Mouse (Mus musculus): ENCODE results near the gene Nup62. TPM values are rescaled to one million over a fixed set of nuclear protein-coding genes. Genes with fewer than 3 reads are reported as not detected.

Gene Nup62
- polyA plus RNA-seq, 1 experiment from 2014 or later, result 43.4 TPM

DNA sequence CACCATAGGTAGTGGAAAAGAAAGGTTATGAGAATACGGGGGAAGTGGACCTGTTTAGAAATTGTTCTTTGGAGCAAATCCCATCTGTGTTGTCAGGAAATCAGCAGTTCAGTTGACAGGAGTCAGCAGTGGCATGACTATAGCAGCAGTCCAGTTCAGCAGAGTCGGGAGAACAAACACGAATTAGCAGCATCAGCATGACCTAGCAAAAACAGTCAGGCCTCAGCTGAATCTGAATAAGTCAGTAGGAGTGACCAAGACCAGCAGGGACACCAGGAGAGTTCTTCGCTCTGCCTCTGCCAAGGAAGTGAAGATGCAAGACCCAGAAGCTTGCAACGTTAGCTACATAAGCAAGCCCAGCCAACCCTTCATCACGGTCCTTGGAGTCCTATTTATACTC, 23.1 kb upstream of the Nup62 start:
- no peaks in the 10 kb centered on the region for H3K4me1 ChIP-seq (ENCODE audit: control insufficient read depth, low read depth, low read length)
- H3K9me3 ChIP-seq (replicated peaks; ENCODE audit: control insufficient read depth, low read length), result no peaks in the 10 kb centered on the region
- H3K9ac ChIP-seq (ENCODE audit: low read depth, low read length), result no peak overlapping the region
- no peak overlapping the region for H3K4me3 ChIP-seq (ENCODE audit: low read depth, low read length)
- WGBS (ENCODE audit: insufficient replicate concordance), result 70% methylated on average over 6 of the region's 6 CpGs
- H3K27ac ChIP-seq (ENCODE audit: low read length), result no peak overlapping the region
- no peaks in the 10 kb centered on the region; the same call in 1 of the 2 replicates for H3K27me3 ChIP-seq (ENCODE audit: control insufficient read depth, insufficient read depth, low read depth, low read length)
- H3K4me2 ChIP-seq (ENCODE audit: low read depth, low read length), result no peak overlapping the region
- ATAC-seq (ENCODE audit: low read depth), result no peak
- no peaks in the 10 kb centered on the region for H3K36me3 ChIP-seq (ENCODE audit: control insufficient read depth, insufficient read depth)

DNA sequence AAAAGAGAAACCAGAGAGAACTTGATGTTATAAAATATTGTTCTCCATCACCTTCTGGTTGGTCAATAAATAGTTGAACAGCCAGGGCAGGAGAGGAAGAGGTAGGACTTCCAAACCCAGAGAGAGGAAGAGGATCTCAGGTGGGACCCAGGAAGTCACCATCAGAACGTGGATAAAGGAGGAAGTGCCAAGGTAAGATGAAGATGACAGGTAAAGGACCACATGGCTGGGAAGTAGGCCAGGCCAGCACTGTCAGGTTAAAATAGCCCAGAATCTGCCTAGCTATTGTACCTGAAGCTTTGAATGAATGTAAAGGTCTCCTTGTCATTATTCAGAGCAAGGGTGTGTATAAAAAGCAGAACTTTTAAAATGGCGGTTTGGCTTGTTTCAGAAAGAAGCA, 7.0 kb upstream of the Nup62 start:
- Histone ChIP-seq H3K27ac (ENCODE audit: low read length) (no peak overlapping the region), H3K4me3 (ENCODE audit: low read depth, low read length) (no peak overlapping the region), H3K36me3 (ENCODE audit: control insufficient read depth, insufficient read depth) (peaks cover 7% of the 10 kb centered on the region; the same call in 1 of the 2 replicates), H3K4me1 (ENCODE audit: control insufficient read depth, low read depth, low read length) (no peaks in the 10 kb centered on the region; the same call in 1 of the 2 replicates), H3K9me3 (replicated peaks; ENCODE audit: control insufficient read depth, low read length) (no peaks in the 10 kb centered on the region), H3K9ac (ENCODE audit: low read depth, low read length) (no peak overlapping the region), H3K27me3 (ENCODE audit: control insufficient read depth, insufficient read depth, low read depth, low read length) (no peaks in the 10 kb centered on the region), H3K4me2 (ENCODE audit: low read depth, low read length) (no peak overlapping the region)
- no peak for ATAC-seq (ENCODE audit: low read depth)
- 46% methylated on average over 2 of the region's 2 CpGs for WGBS (ENCODE audit: insufficient replicate concordance)

DNA sequence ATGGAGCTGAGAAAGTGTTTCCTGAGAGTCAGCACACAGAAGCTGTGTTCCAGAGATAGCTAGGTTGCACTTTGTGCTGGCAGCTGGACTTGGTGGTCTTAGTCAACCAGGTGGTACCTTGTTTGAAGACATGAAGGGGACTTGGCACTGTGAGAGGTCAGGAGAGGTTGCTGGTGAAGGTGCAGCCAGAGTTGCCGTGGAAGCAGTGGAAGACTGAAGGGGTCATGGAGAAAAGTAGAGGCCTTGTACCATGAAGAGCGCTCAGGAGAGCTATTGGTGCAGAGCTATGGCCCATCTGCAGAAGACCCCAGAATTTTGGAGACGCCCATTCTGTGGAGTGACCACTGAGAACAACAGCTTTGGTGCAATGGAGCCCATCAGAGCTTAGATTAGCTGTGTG, 6.4 kb upstream of the Nup62 start:
- Histone ChIP-seq H3K27ac (ENCODE audit: low read length) (no peak overlapping the region), H3K4me2 (ENCODE audit: low read depth, low read length) (no peak overlapping the region), H3K9ac (ENCODE audit: low read depth, low read length) (no peak overlapping the region), H3K27me3 (ENCODE audit: control insufficient read depth, insufficient read depth, low read depth, low read length) (no peaks in the 10 kb centered on the region), H3K36me3 (ENCODE audit: control insufficient read depth, insufficient read depth) (peaks cover 7% of the 10 kb centered on the region; the same call in 1 of the 2 replicates), H3K4me3 (ENCODE audit: low read depth, low read length) (no peak overlapping the region), H3K9me3 (replicated peaks; ENCODE audit: control insufficient read depth, low read length) (no peaks in the 10 kb centered on the region), H3K4me1 (ENCODE audit: control insufficient read depth, low read depth, low read length) (peaks cover under 1% of the 10 kb centered on the region; the same call in 1 of the 2 replicates)
- WGBS (ENCODE audit: insufficient replicate concordance), result 59% methylated on average over 3 of the region's 3 CpGs
- ATAC-seq (ENCODE audit: low read depth), result no peak

DNA sequence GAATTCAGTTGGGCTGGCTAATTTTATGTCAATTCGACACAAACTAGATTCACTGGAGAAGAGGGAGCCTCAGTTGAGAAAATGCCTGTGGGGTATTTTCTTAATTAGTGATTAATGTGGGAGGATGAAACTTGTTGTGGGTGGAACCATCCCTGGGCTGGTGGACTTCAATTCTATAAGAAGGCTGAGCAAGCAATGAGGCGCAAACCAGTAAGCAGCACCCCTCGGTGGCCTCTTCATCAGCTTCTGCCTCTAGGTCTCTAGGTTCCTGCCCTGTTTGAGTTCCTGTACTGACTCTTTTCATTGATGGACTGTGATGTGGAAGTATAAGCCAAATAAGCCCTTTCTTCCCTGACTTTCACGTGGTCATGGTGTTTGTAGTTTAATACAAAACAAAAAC, 5.5 kb upstream of the Nup62 start:
- no peak overlapping the region for H3K27ac ChIP-seq (ENCODE audit: low read length)
- no peaks in the 10 kb centered on the region for H3K9me3 ChIP-seq (replicated peaks; ENCODE audit: control insufficient read depth, low read length)
- no peak for ATAC-seq (ENCODE audit: low read depth)
- H3K4me1 ChIP-seq (ENCODE audit: control insufficient read depth, low read depth, low read length), result peaks cover 10% of the 10 kb centered on the region
- peaks cover 7% of the 10 kb centered on the region; the same call in 1 of the 2 replicates for H3K36me3 ChIP-seq (ENCODE audit: control insufficient read depth, insufficient read depth)
- no peak overlapping the region for H3K4me2 ChIP-seq (ENCODE audit: low read depth, low read length)
- no peak overlapping the region for H3K9ac ChIP-seq (ENCODE audit: low read depth, low read length)
- no peak overlapping the region for H3K4me3 ChIP-seq (ENCODE audit: low read depth, low read length)
- no peaks in the 10 kb centered on the region for H3K27me3 ChIP-seq (ENCODE audit: control insufficient read depth, insufficient read depth, low read depth, low read length)
- 57% methylated on average over 4 of the region's 4 CpGs for WGBS (ENCODE audit: insufficient replicate concordance)

DNA sequence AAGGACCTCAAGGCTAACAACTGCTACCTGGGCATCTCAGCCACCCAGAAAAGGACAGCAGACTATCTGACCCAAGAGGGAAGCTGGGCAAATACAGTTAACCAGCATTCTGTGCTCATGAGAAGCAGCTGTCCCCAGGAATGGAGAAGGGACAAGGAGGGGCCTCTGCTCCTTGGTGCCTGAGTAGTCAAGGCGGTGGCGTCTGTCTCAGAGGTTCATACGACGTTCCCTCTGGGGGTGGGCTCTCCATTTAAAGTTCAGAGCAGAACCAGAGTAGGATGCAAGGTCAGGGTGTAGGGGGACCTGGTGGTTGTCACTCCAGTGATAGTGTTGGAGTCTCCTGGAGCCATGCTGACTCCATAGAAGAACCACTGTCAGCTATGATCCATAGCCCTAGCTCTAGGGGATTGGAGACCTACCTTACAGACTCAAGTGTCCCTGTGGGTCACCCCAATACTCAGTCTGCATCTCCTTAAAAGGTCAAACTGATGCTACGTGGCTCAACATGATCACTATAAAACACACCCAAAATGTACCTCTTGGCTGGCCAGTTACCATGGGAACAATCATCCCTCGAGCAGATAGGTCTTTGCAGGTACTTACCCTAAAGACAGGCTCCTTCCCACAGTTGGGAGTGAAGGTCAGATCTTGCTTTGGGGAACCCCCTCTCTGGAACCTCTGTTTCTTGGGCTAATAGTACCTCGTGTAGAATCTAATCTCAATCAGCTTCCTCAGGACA, 4.9 kb upstream of the Nup62 start:
- H3K9ac ChIP-seq (ENCODE audit: low read depth, low read length), result no peak overlapping the region
- no peaks in the 10 kb centered on the region for H3K27me3 ChIP-seq (ENCODE audit: control insufficient read depth, insufficient read depth, low read depth, low read length)
- peaks cover 7% of the 10 kb centered on the region; the same call in 1 of the 2 replicates for H3K36me3 ChIP-seq (ENCODE audit: control insufficient read depth, insufficient read depth)
- 74% methylated on average over 7 of the region's 7 CpGs for WGBS (ENCODE audit: insufficient replicate concordance)
- H3K4me3 ChIP-seq (ENCODE audit: low read depth, low read length), result no peak overlapping the region
- H3K4me2 ChIP-seq (ENCODE audit: low read depth, low read length), result no peak overlapping the region
- peaks cover 10% of the 10 kb centered on the region for H3K4me1 ChIP-seq (ENCODE audit: control insufficient read depth, low read depth, low read length)
- H3K9me3 ChIP-seq (replicated peaks; ENCODE audit: control insufficient read depth, low read length), result no peaks in the 10 kb centered on the region
- ATAC-seq (ENCODE audit: low read depth), result no peak
- H3K27ac ChIP-seq (ENCODE audit: low read length), result no peak overlapping the region

DNA sequence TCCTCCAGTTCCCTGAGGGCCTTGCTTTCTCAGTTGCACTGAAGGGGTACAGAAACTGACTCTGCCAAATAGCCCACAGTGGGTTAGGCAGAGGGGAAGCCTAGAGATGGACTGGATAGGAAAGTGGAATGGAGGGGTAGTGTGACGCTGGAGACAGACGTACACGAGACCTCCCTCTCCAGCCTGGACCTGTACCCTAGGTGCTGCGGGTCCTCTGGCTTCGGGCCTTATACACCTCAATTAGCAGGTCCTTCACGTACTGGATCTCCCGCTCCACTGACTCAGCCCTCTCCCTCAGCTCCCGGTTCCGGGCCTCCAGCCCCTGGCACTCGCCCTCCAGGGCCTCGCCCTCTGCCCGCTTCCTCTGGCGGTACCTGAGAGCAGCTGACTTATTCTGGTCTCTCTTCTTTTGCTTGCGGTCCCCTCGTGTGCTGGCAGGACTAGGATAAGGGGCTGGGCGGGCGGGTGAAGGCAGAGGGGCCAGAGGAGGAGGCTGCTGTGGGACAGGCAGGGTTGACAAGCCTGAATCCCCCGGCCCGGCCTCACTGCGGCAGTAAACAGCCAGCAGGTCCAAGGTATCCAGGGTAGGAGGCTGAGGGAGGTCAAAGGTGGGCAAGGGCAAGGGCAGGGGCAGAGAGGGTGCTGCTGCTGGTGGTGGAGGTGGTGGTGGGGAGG, 3.1 kb upstream of the Nup62 start:
- H3K9ac ChIP-seq (ENCODE audit: low read depth, low read length), result no peak overlapping the region
- H3K9me3 ChIP-seq (replicated peaks; ENCODE audit: control insufficient read depth, low read length), result no peaks in the 10 kb centered on the region
- H3K27ac ChIP-seq (ENCODE audit: low read length), result no peak overlapping the region
- ATAC-seq (ENCODE audit: low read depth), result no peak
- H3K36me3 ChIP-seq (ENCODE audit: control insufficient read depth, insufficient read depth), result peaks cover 7% of the 10 kb centered on the region; the same call in 1 of the 2 replicates
- 81% methylated on average over 20 of the region's 20 CpGs for WGBS (ENCODE audit: insufficient replicate concordance)
- no peak overlapping the region for H3K4me3 ChIP-seq (ENCODE audit: low read depth, low read length)
- H3K27me3 ChIP-seq (ENCODE audit: control insufficient read depth, insufficient read depth, low read depth, low read length), result no peaks in the 10 kb centered on the region
- H3K4me2 ChIP-seq (ENCODE audit: low read depth, low read length), result no peak overlapping the region
- peaks cover 17% of the 10 kb centered on the region for H3K4me1 ChIP-seq (ENCODE audit: control insufficient read depth, low read depth, low read length)

DNA sequence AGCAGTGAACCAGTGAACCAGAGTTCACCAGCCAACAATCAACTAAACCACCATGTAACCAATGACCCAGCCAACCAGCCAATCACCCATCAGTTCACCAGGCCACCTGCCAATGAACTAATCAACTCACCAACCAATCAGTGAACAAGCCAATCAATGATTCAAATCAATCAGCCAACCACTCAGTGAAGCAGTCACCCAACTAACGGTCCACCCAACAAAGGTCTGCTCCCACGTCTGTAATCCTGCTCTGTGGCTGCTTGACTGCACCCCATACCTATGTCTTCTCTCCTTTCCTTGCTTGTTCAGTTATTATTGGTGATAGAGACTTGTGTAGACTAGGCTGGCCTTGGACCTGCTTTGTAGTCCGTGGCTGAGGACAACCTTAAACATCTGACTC, 1.9 kb upstream of the Nup62 start:
- H3K9ac ChIP-seq (ENCODE audit: low read depth, low read length), result no peak overlapping the region
- WGBS (ENCODE audit: insufficient replicate concordance), result 75% methylated on average over 3 of the region's 3 CpGs
- ATAC-seq (ENCODE audit: low read depth), result no peak
- H3K4me3 ChIP-seq (ENCODE audit: low read depth, low read length), result peak overlapping the region; percentile 11
- peak overlapping the region; percentile 41 for H3K4me2 ChIP-seq (ENCODE audit: low read depth, low read length)
- no peaks in the 10 kb centered on the region for H3K27me3 ChIP-seq (ENCODE audit: control insufficient read depth, insufficient read depth, low read depth, low read length)
- peaks cover 29% of the 10 kb centered on the region for H3K4me1 ChIP-seq (ENCODE audit: control insufficient read depth, low read depth, low read length)
- peaks cover 7% of the 10 kb centered on the region; the same call in 1 of the 2 replicates for H3K36me3 ChIP-seq (ENCODE audit: control insufficient read depth, insufficient read depth)
- no peak overlapping the region for H3K27ac ChIP-seq (ENCODE audit: low read length)
- H3K9me3 ChIP-seq (replicated peaks; ENCODE audit: control insufficient read depth, low read length), result no peaks in the 10 kb centered on the region

DNA sequence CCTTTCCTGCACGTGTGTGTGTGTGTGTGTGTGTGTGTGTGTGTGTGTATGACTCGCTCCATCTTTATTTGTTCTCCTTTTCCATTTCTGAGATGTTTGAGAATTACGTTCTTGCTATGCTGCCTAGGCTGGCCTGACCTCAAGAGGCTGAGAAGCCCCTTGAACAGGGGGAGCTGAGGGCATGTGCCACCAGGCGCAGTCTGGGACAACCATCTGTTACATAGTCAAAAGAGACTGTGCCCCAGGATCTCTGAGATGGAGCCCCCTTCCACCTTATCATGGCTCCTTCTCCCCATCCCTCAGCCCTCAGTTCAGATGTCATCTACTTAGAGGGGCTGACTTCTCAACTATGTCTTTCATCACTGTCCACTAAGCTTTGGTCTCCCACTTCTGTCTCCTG, 1.5 kb upstream of the Nup62 start:
- Histone ChIP-seq H3K9ac (ENCODE audit: low read depth, low read length) (no peak overlapping the region), H3K4me3 (ENCODE audit: low read depth, low read length) (peak overlapping the region; percentile 95), H3K27me3 (ENCODE audit: control insufficient read depth, insufficient read depth, low read depth, low read length) (no peaks in the 10 kb centered on the region), H3K4me2 (ENCODE audit: low read depth, low read length) (peak overlapping the region; percentile 82), H3K27ac (ENCODE audit: low read length) (no peak overlapping the region), H3K36me3 (ENCODE audit: control insufficient read depth, insufficient read depth) (peaks cover 7% of the 10 kb centered on the region; the same call in 1 of the 2 replicates), H3K4me1 (ENCODE audit: control insufficient read depth, low read depth, low read length) (peaks cover 33% of the 10 kb centered on the region), H3K9me3 (replicated peaks; ENCODE audit: control insufficient read depth, low read length) (no peaks in the 10 kb centered on the region)
- WGBS (ENCODE audit: insufficient replicate concordance), result 73% methylated on average over 4 of the region's 4 CpGs
- ATAC-seq (ENCODE audit: low read depth), result no peak

DNA sequence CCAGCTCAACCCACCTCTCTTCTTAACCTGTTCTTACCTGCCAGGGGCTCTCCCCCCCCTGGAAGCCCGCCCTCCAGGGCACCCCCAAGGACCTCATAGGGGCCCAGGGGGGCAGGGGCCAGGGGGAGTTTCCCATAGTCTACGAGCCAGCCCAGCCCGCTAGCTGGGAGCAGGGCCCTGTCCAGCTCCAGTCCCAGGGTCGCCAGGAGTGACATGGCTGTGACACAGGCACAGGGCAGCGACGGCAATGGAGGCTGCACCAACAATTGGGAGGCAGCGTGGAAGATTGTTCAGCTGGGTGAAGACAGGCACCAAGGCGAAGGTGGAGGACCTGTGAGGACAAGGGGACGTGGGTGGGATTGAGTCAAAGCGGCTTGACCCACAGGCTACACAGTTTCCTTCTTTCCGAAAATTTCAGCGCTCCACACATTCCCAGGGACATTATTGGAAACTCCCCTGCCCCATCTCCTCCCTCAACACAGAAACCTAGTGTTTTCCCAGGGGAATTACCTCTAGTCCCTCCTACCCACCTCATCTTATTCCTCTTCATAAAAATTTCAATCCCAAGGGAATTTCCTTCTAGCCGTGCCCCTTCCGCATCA, 835 bp upstream of the Nup62 start:
- ATAC-seq (ENCODE audit: low read depth), result no peak

More for the DNA sequence above, 835 bp upstream of the Nup62 start:
- Histone ChIP-seq H3K9ac (ENCODE audit: low read depth, low read length) (peak overlapping the region; percentile 97), H3K4me1 (ENCODE audit: control insufficient read depth, low read depth, low read length) (peaks cover 40% of the 10 kb centered on the region), H3K9me3 (replicated peaks; ENCODE audit: control insufficient read depth, low read length) (no peaks in the 10 kb centered on the region), H3K4me2 (ENCODE audit: low read depth, low read length) (peak overlapping the region; percentile 82), H3K36me3 (ENCODE audit: control insufficient read depth, insufficient read depth) (peaks cover 7% of the 10 kb centered on the region; the same call in 1 of the 2 replicates), H3K27ac (ENCODE audit: low read length) (peak overlapping the region; percentile 96), H3K27me3 (ENCODE audit: control insufficient read depth, insufficient read depth, low read depth, low read length) (no peaks in the 10 kb centered on the region), H3K4me3 (ENCODE audit: low read depth, low read length) (peak overlapping the region; percentile 95)
- WGBS (ENCODE audit: insufficient replicate concordance), result 45% methylated on average over 14 of the region's 14 CpGs

All from liver, embryonic 16.5 days (tissue).